Mouse (Mus musculus): ENCODE data around the gene Vmn1r4.

Gene Vmn1r4

GRCm38 (mm10) chr6:56917578-56918368, 6.0 kb upstream of the Vmn1r4 start:
- peak; percentile 49 for DNase-seq

GRCm38 (mm10) chr6:56919330-56920044, 4.3 kb upstream of the Vmn1r4 start:
- no peak for DNase-seq

- no peak for DNase-seq
These were observed 3.4 kb upstream of the Vmn1r4 start for GRCm38 (mm10) chr6:56920222-56921092.

- DNase-seq: no peak
These were observed 487 bp upstream of the Vmn1r4 start for GRCm38 (mm10) chr6:56923331-56923725.

- DNase-seq: no peak
These were observed 8.0 kb downstream of the Vmn1r4 start for GRCm38 (mm10) chr6:56931648-56932415.

GRCm38 (mm10) chr6:56932464-56932863, 8.6 kb downstream of the Vmn1r4 start:
- DNase-seq: no peak

- DNase-seq: no peak
These were observed 10.6 kb downstream of the Vmn1r4 start for GRCm38 (mm10) chr6:56934366-56934765.

DNA sequence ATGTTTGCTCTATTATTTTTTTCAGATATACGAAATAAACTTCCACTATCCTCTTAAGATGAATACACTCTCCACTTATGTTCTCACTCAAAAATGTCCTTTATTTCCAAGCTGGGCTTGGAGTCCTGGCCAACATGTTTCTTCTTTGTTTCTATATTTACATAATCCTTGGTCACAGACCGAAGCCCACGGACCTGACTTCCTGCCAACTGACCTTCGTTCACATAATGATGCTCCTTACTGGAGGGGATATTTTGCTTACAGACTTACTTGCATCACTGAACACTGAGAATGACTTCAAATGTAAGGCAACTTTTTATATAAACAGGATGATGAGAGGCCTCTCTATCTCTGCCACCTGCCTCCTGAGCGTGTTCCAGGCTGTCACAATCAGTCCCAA, 32.6 kb downstream of the Vmn1r4 start:
- DNase-seq: no peak

GRCm38 (mm10) chr6:56969973-56970372, 46.2 kb downstream of the Vmn1r4 start, which contains the start of gene Vmn1r5:
Gene Vmn1r5 (plus strand): TSS chr6:56970273.
- no peak for DNase-seq

DNA sequence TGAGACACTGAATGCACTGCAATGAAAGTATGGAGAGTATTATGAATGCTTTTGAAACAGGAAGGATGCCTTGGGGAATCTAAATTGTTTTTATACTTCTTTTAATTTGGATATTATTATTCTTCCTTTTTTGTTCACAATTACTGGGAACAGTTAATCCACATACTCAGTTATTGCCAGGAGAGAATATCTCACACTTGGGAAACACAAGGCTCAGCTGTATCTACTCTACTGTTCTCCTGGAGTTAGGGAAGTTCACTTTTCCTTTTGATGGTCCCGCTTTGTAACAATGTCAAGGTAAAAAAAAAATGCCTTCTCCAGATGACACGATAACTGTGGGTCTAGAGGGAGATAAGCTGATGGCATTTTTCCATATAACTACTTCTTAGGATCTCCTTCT, 73.1 kb downstream of the Vmn1r4 start, which contains the start of gene Vmn1r6:
Vmn1r6 (plus strand) TSS at position 301 of the 400 bp plus-strand sequence.
- no peak for DNase-seq
